Mouse (Mus musculus) liver, embryonic 13.5 days (tissue): ENCODE data around the gene Dlec1. TPM values are rescaled to one million over a fixed set of nuclear protein-coding genes. Genes with fewer than 3 reads are reported as not detected.

Experiments used
- ATAC-seq: fragments of 200-750 bp; cut with Nextera tagmentation; 2 replicates; pipeline ENCODE4 v1.8.0; 2017; ENCODE audit warnings: low read depth, mild to moderate bottlenecking, moderate number of reproducible peaks, moderate library complexity
- DNase-seq: peaks from one replicate; pipeline ENCODE4 v3.0.0; 2022
- H3K27ac ChIP-seq: fragments of 300-500 bp; sonication (generic); 2 replicates; pipeline ENCODE4 v1.5.1; 2015; ENCODE audit warnings: moderate library complexity, mild to moderate bottlenecking, inconsistent platforms
- H3K27me3 ChIP-seq: fragments of 300-500 bp; sonication (generic); 2 replicates; pipeline ENCODE4 v1.6.1; 2015; ENCODE audit warnings: mild to moderate bottlenecking, inconsistent platforms
- H3K36me3 ChIP-seq: fragments of 300-500 bp; sonication (generic); 2 replicates; pipeline ENCODE4 v1.6.1; 2015; ENCODE audit warnings: mild to moderate bottlenecking, inconsistent platforms
- H3K4me1 ChIP-seq: fragments of 300-500 bp; sonication (generic); replicated peaks from 2 replicates; pipeline ENCODE4 v1.6.1; 2015; ENCODE audit warnings: inconsistent platforms
- H3K4me2 ChIP-seq: fragments of 300-500 bp; sonication (generic); 2 replicates; pipeline ENCODE4 v1.6.1; 2015; ENCODE audit warnings: inconsistent platforms, mild to moderate bottlenecking, moderate library complexity
- H3K4me3 ChIP-seq: fragments of 300-500 bp; sonication (generic); replicated peaks from 2 replicates; pipeline ENCODE4 v1.5.1; 2015; ENCODE audit warnings: mild to moderate bottlenecking, inconsistent platforms
- H3K9ac ChIP-seq: fragments of 300-500 bp; sonication (generic); 2 replicates; pipeline ENCODE4 v1.6.1; 2015; ENCODE audit warnings: mild to moderate bottlenecking, inconsistent platforms
- H3K9me3 ChIP-seq: fragments of 300-500 bp; sonication (generic); replicated peaks from 2 replicates; pipeline ENCODE4 v1.6.1; 2016; ENCODE audit warnings: inconsistent platforms
- WGBS: fragments of 180-500 bp; shearing (Covaris S2); methylation state at CpG from one replicate; pipeline ENCODE4 v1.1.7; 2015; ENCODE audit not compliant: insufficient replicate concordance; 5-methylcytosine and 5-hydroxymethylcytosine counted together
- polyA plus RNA-seq: library from polyadenylated mRNA; unstranded; fragments of >200 nt; fragmentation: Nextera tagmentation; extraction: Ambion mirVana; gene quantifications from 2 replicates; pipeline ENCODE4 v1.2.1, GENCODE M21; 2015

Dlec1 gene
- polyA plus RNA-seq, 1 experiment from 2014 or later: not detected

GRCm38 (mm10) chr9:119167608-119168007 lies 65.3 kb downstream of the Dlec1 start:
- H3K27me3 ChIP-seq: no peaks in the 10 kb centered on the region
- H3K9ac ChIP-seq: no peak overlapping the region
- H3K4me3 ChIP-seq: no peak overlapping the region
- no peaks in the 10 kb centered on the region for H3K9me3 ChIP-seq
- DNase-seq (no peak), ATAC-seq (no peak)
- H3K4me2 ChIP-seq: no peak overlapping the region
- no peaks in the 10 kb centered on the region for H3K36me3 ChIP-seq
- 88% methylated on average over 2 of the region's 2 CpGs for WGBS
- H3K27ac ChIP-seq: no peak overlapping the region
- H3K4me1 ChIP-seq: 0 out of 2 replicates have a peak, but pooled peaks cover 4% of the 10 kb centered on the region

GRCm38 (mm10) chr9:119179292-119179691 lies 77.0 kb downstream of the Dlec1 start:
- H3K4me1 ChIP-seq: no peaks in the 10 kb centered on the region
- no peak for DNase-seq
- H3K9me3 ChIP-seq: no peaks in the 10 kb centered on the region
- no peak overlapping the region for H3K4me3 ChIP-seq
- H3K27me3 ChIP-seq: no peaks in the 10 kb centered on the region
- H3K9ac ChIP-seq: no peak overlapping the region
- no peak overlapping the region for H3K4me2 ChIP-seq
- no peak for ATAC-seq
- WGBS: 67% methylated on average over 11 of the region's 11 CpGs
- H3K27ac ChIP-seq: no peak overlapping the region
- H3K36me3 ChIP-seq: no peaks in the 10 kb centered on the region

- no peaks in the 10 kb centered on the region for H3K4me1 ChIP-seq
- no peak overlapping the region for H3K27ac ChIP-seq
- no peak for ATAC-seq
These were observed 79.0 kb downstream of the Dlec1 start for GRCm38 (mm10) chr9:119181241-119181728.

GRCm38 (mm10) chr9:119192202-119192990 lies 90.1 kb downstream of the Dlec1 start:
- H3K9ac ChIP-seq: no peak overlapping the region
- no peaks in the 10 kb centered on the region for H3K27me3 ChIP-seq
- H3K4me3 ChIP-seq: no peak overlapping the region
- H3K4me1 ChIP-seq: no peaks in the 10 kb centered on the region
- 35% methylated on average over 11 of the region's 11 CpGs for WGBS
- H3K36me3 ChIP-seq: no peaks in the 10 kb centered on the region
- DNase-seq: peak; percentile 8
- H3K4me2 ChIP-seq: no peak overlapping the region
- no peak; the same call in 1 of the 2 replicates for ATAC-seq
- H3K9me3 ChIP-seq: no peaks in the 10 kb centered on the region
- no peak overlapping the region for H3K27ac ChIP-seq

More at GRCm38 (mm10) chr9:119181241-119181728, 79.0 kb downstream of the Dlec1 start:
- no peaks in the 10 kb centered on the region for H3K36me3 ChIP-seq
- H3K9ac ChIP-seq: no peak overlapping the region
- no peaks in the 10 kb centered on the region for H3K27me3 ChIP-seq
- no peak overlapping the region for H3K4me2 ChIP-seq
- WGBS: 28% methylated on average over 3 of the region's 3 CpGs
- no peaks in the 10 kb centered on the region for H3K9me3 ChIP-seq
- no peak for DNase-seq
- no peak overlapping the region for H3K4me3 ChIP-seq

Other genes with a start within 250 kb of the Dlec1 start
- gene Ctdspl, start 176.0 kb upstream of the Dlec1 start, polyA plus RNA-seq: 2.7 and 3.0 TPM in 2 replicates
- 7.6 and 7.7 TPM in 2 replicates for gene Vill, start 49.7 kb upstream of the Dlec1 start, polyA plus RNA-seq
- 1.6 and 2.0 TPM in 2 replicates for gene Plcd1, start 9.0 kb upstream of the Dlec1 start, polyA plus RNA-seq
- 2.6 and 3.1 TPM in 2 replicates for gene Acaa1b, start 54.6 kb downstream of the Dlec1 start, polyA plus RNA-seq
- gene Gm47289, start 56.7 kb downstream of the Dlec1 start, polyA plus RNA-seq: not detected in 2 replicates
- not detected in 2 replicates for gene Slc22a13, start 106.6 kb downstream of the Dlec1 start, polyA plus RNA-seq
- 6.0 and 6.5 TPM in 2 replicates for gene Oxsr1, start 219.9 kb downstream of the Dlec1 start, polyA plus RNA-seq
- 39.6 and 40.2 TPM in 2 replicates for gene Acaa1a, start 237.2 kb downstream of the Dlec1 start, polyA plus RNA-seq
- 18.6 and 21.7 TPM in 2 replicates for gene Myd88, start 238.9 kb downstream of the Dlec1 start, polyA plus RNA-seq